Mouse (Mus musculus): ENCODE results near the gene Foxl1. TPM values are rescaled to one million over a fixed set of nuclear protein-coding genes. Genes with fewer than 3 reads are reported as not detected.

Foxl1 gene
- polyA plus RNA-seq, 1 experiment from 2014 or later, result 0.12 TPM

GRCm38 (mm10) chr8:121162413-121162812 lies 34.7 kb downstream of the Foxl1 start:
- no peak for ATAC-seq
- Histone ChIP-seq H3K4me1 (0 out of 2 replicates have a peak, but pooled peaks cover 8% of the 10 kb centered on the region), H3K4me3 (no peak overlapping the region), H3K27ac (no peak overlapping the region), H3K36me3 (ENCODE audit: poor library complexity, severe bottlenecking) (no peaks in the 10 kb centered on the region), H3K4me2 (no peak overlapping the region), H3K9ac (no peak overlapping the region), H3K27me3 (no peaks in the 10 kb centered on the region), H3K9me3 (replicated peaks) (no peaks in the 10 kb centered on the region)
- WGBS, result 73% methylated on average over 4 of the region's 4 CpGs

- Histone ChIP-seq H3K9me3 (replicated peaks) (no peaks in the 10 kb centered on the region), H3K4me1 (0 out of 2 replicates have a peak, but pooled peaks cover 8% of the 10 kb centered on the region), H3K9ac (no peak overlapping the region), H3K4me3 (no peak overlapping the region), H3K27me3 (no peaks in the 10 kb centered on the region), H3K27ac (no peak overlapping the region), H3K36me3 (ENCODE audit: poor library complexity, severe bottlenecking) (no peaks in the 10 kb centered on the region), H3K4me2 (no peak overlapping the region)
- 79% methylated on average over 11 of the region's 11 CpGs for WGBS
- ATAC-seq, result no peak
Observed at GRCm38 (mm10) chr8:121162906-121163695, 35.4 kb downstream of the Foxl1 start.

- Histone ChIP-seq H3K36me3 (ENCODE audit: poor library complexity, severe bottlenecking) (no peaks in the 10 kb centered on the region), H3K4me3 (no peak overlapping the region), H3K27me3 (no peaks in the 10 kb centered on the region), H3K4me1 (0 out of 2 replicates have a peak, but pooled peaks cover 8% of the 10 kb centered on the region), H3K9ac (no peak overlapping the region), H3K9me3 (replicated peaks) (no peaks in the 10 kb centered on the region), H3K4me2 (no peak overlapping the region), H3K27ac (no peak overlapping the region)
- no peak for ATAC-seq
- WGBS, result 48% methylated on average over 8 of the region's 8 CpGs
Observed at GRCm38 (mm10) chr8:121164017-121164469, 36.3 kb downstream of the Foxl1 start.

- no peaks in the 10 kb centered on the region for H3K27me3 ChIP-seq
- 81% methylated on average over 5 of the region's 5 CpGs for WGBS
Observed at GRCm38 (mm10) chr8:121168033-121168432, 40.3 kb downstream of the Foxl1 start.

GRCm38 (mm10) chr8:121170116-121170515 lies 42.4 kb downstream of the Foxl1 start:
- 57% methylated on average over 7 of the region's 7 CpGs for WGBS

More at GRCm38 (mm10) chr8:121168033-121168432, 40.3 kb downstream of the Foxl1 start:
- ATAC-seq, result no peak
- H3K4me3 ChIP-seq, result no peak overlapping the region
- no peak overlapping the region for H3K4me2 ChIP-seq
- no peaks in the 10 kb centered on the region for H3K36me3 ChIP-seq (ENCODE audit: poor library complexity, severe bottlenecking)
- H3K9ac ChIP-seq, result no peak overlapping the region
- 0 out of 2 replicates have a peak, but pooled peaks cover 8% of the 10 kb centered on the region for H3K4me1 ChIP-seq
- H3K27ac ChIP-seq, result no peak overlapping the region
- no peaks in the 10 kb centered on the region for H3K9me3 ChIP-seq (replicated peaks)

GRCm38 (mm10) chr8:121170626-121171552 lies 43.1 kb downstream of the Foxl1 start:
- no peaks in the 10 kb centered on the region for H3K27me3 ChIP-seq
- H3K9ac ChIP-seq, result no peak overlapping the region
- H3K4me3 ChIP-seq, result no peak overlapping the region
- H3K36me3 ChIP-seq (ENCODE audit: poor library complexity, severe bottlenecking), result no peaks in the 10 kb centered on the region
- no peak overlapping the region for H3K4me2 ChIP-seq
- ATAC-seq, result no peak
- 75% methylated on average over 27 of the region's 27 CpGs for WGBS
- H3K27ac ChIP-seq, result no peak overlapping the region
- no peaks in the 10 kb centered on the region for H3K9me3 ChIP-seq (replicated peaks)
- H3K4me1 ChIP-seq, result peaks cover 15% of the 10 kb centered on the region

More at GRCm38 (mm10) chr8:121170116-121170515, 42.4 kb downstream of the Foxl1 start:
- no peaks in the 10 kb centered on the region for H3K27me3 ChIP-seq
- ATAC-seq, result no peak
- peaks cover 7% of the 10 kb centered on the region; the same call in 1 of the 2 replicates for H3K4me1 ChIP-seq
- H3K4me3 ChIP-seq, result no peak overlapping the region
- no peaks in the 10 kb centered on the region for H3K36me3 ChIP-seq (ENCODE audit: poor library complexity, severe bottlenecking)
- no peak overlapping the region for H3K9ac ChIP-seq
- H3K27ac ChIP-seq, result no peak overlapping the region
- no peak overlapping the region for H3K4me2 ChIP-seq
- no peaks in the 10 kb centered on the region for H3K9me3 ChIP-seq (replicated peaks)

- peaks cover 16% of the 10 kb centered on the region for H3K4me1 ChIP-seq
- H3K9ac ChIP-seq, result no peak overlapping the region
- H3K9me3 ChIP-seq (replicated peaks), result no peaks in the 10 kb centered on the region
- H3K4me3 ChIP-seq, result no peak overlapping the region
- H3K27me3 ChIP-seq, result no peaks in the 10 kb centered on the region
- no peaks in the 10 kb centered on the region for H3K36me3 ChIP-seq (ENCODE audit: poor library complexity, severe bottlenecking)
- H3K4me2 ChIP-seq, result no peak overlapping the region
- H3K27ac ChIP-seq, result no peak overlapping the region
- 83% methylated on average over 8 of the region's 8 CpGs for WGBS
- ATAC-seq, result no peak
Observed at GRCm38 (mm10) chr8:121172567-121172966, 44.8 kb downstream of the Foxl1 start.

- no peaks in the 10 kb centered on the region for H3K36me3 ChIP-seq (ENCODE audit: poor library complexity, severe bottlenecking)
- no peaks in the 10 kb centered on the region for H3K9me3 ChIP-seq (replicated peaks)
- no peak overlapping the region for H3K4me2 ChIP-seq
- ATAC-seq, result no peak
- peaks cover 16% of the 10 kb centered on the region for H3K4me1 ChIP-seq
- H3K27ac ChIP-seq, result no peak overlapping the region
- H3K27me3 ChIP-seq, result peaks cover 3% of the 10 kb centered on the region; the same call in 1 of the 2 replicates
- no peak overlapping the region for H3K9ac ChIP-seq
- 70% methylated on average over 10 of the region's 10 CpGs for WGBS
- H3K4me3 ChIP-seq, result no peak overlapping the region
Observed at GRCm38 (mm10) chr8:121174178-121174577, 46.4 kb downstream of the Foxl1 start.

- Histone ChIP-seq H3K27me3 (peaks cover 3% of the 10 kb centered on the region; the same call in 1 of the 2 replicates), H3K4me1 (peaks cover 16% of the 10 kb centered on the region), H3K36me3 (ENCODE audit: poor library complexity, severe bottlenecking) (no peaks in the 10 kb centered on the region), H3K4me2 (no peak overlapping the region), H3K9me3 (replicated peaks) (no peaks in the 10 kb centered on the region), H3K4me3 (no peak overlapping the region), H3K27ac (no peak overlapping the region), H3K9ac (no peak overlapping the region)
- 41% methylated on average over 28 of the region's 30 CpGs for WGBS
- ATAC-seq, result no peak
Observed at GRCm38 (mm10) chr8:121174721-121175539, 47.2 kb downstream of the Foxl1 start.

GRCm38 (mm10) chr8:121175540-121176090 lies 47.9 kb downstream of the Foxl1 start:
- peaks cover 20% of the 10 kb centered on the region for H3K4me1 ChIP-seq
- H3K9ac ChIP-seq, result no peak overlapping the region
- 69% methylated on average over 8 of the region's 8 CpGs for WGBS
- H3K9me3 ChIP-seq (replicated peaks), result no peaks in the 10 kb centered on the region
- no peaks in the 10 kb centered on the region for H3K36me3 ChIP-seq (ENCODE audit: poor library complexity, severe bottlenecking)
- no peak overlapping the region for H3K4me2 ChIP-seq
- no peak for ATAC-seq
- peaks cover 3% of the 10 kb centered on the region; the same call in 1 of the 2 replicates for H3K27me3 ChIP-seq
- H3K27ac ChIP-seq, result no peak overlapping the region
- H3K4me3 ChIP-seq, result no peak overlapping the region

- Histone ChIP-seq H3K27ac (no peak overlapping the region), H3K4me2 (no peak overlapping the region), H3K27me3 (peaks cover 3% of the 10 kb centered on the region; the same call in 1 of the 2 replicates), H3K4me1 (peaks cover 27% of the 10 kb centered on the region), H3K9ac (no peak overlapping the region), H3K9me3 (replicated peaks) (no peaks in the 10 kb centered on the region), H3K4me3 (no peak overlapping the region), H3K36me3 (ENCODE audit: poor library complexity, severe bottlenecking) (no peaks in the 10 kb centered on the region)
- ATAC-seq, result 0 out of 2 replicates have a peak, but pooled peaks have one; percentile 61
- 33% methylated on average over 3 of the region's 3 CpGs for WGBS
Observed at GRCm38 (mm10) chr8:121176291-121176690, 48.6 kb downstream of the Foxl1 start.

All from forebrain, embryonic 13.5 days (tissue).